Mouse (Mus musculus): ENCODE measurements around the gene Tmem185a. TPM values are rescaled to one million over a fixed set of nuclear protein-coding genes. Genes with fewer than 3 reads are reported as not detected.
A peak's percentile ranks its signal among the peaks of the same experiment; 100 is the strongest.
"Not testable (repeated sequence)": the region's sequence is repeated elsewhere in the genome, so short reads cannot be mapped to it uniquely, and the experiment has no call there.

The Tmem185a gene
- total RNA-seq (2014; rRNA removed), result 32.8 and 36.5 TPM in 2 replicates
- 38.9 and 39.3 TPM in 2 replicates for polyA plus RNA-seq (2015; fragmentation: Nextera tagmentation; extraction: Ambion mirVana)

GRCm38 (mm10) chrX:70476792-70477776 lies at the start of gene Tmem185a:
Gene Tmem185a, minus strand, starts transcription at chrX:70477180.
- H3K4me2 ChIP-seq (ENCODE audit: low read depth, low read length, poor library complexity, severe bottlenecking), result peak within 1 kb of the TSS; percentile 54
- H3K27ac ChIP-seq (ENCODE audit: low read depth, low read length), result peak within 1 kb of the TSS; percentile 67
- ATAC-seq (ENCODE audit: low FRiP score), result peak; percentile 94
- peak; percentile 91 for DNase-seq (ENCODE audit: low spot score)
- no peaks in the 10 kb centered on the region for H3K36me3 ChIP-seq (ENCODE audit: insufficient read depth, low read length)
- peak; percentile 39 for TF ChIP-seq CTCF (IDR thresholded peaks at IDR 0.05)
- 26% methylated on average over 28 of the region's 42 CpGs for WGBS
- H3K4me3 ChIP-seq (ENCODE audit: low read depth, low read length), result peak within 1 kb of the TSS; percentile 57
- H3K27me3 ChIP-seq (ENCODE audit: insufficient read depth, low read length), result no peaks in the 10 kb centered on the region
- 0 out of 2 replicates have a peak, but pooled peaks cover 3% of the 10 kb centered on the region for H3K4me1 ChIP-seq (ENCODE audit: insufficient read depth, low read length)
- no peaks in the 10 kb centered on the region for H3K9me3 ChIP-seq (ENCODE audit: low read length)
- peak within 1 kb of the TSS; percentile 68 for H3K9ac ChIP-seq (replicated peaks; ENCODE audit: low read length, poor library complexity, severe bottlenecking)

GRCm38 (mm10) chrX:70514413-70514812 lies 37.4 kb upstream of the Tmem185a start:
- not testable (repeated sequence) for H3K4me2 ChIP-seq (ENCODE audit: low read depth, low read length, poor library complexity, severe bottlenecking); H3K27me3 ChIP-seq (ENCODE audit: insufficient read depth, low read length); H3K9me3 ChIP-seq (ENCODE audit: low read length); H3K27ac ChIP-seq (ENCODE audit: low read depth, low read length); H3K4me1 ChIP-seq (ENCODE audit: insufficient read depth, low read length); H3K36me3 ChIP-seq (ENCODE audit: insufficient read depth, low read length); H3K9ac ChIP-seq (replicated peaks; ENCODE audit: low read length, poor library complexity, severe bottlenecking); H3K4me3 ChIP-seq (ENCODE audit: low read depth, low read length); DNase-seq (ENCODE audit: low spot score); ATAC-seq (ENCODE audit: low FRiP score)
- 76% methylated on average over 3 of the region's 3 CpGs for WGBS

GRCm38 (mm10) chrX:70487328-70487727 lies 10.3 kb upstream of the Tmem185a start:
- not testable (repeated sequence) for DNase-seq (ENCODE audit: low spot score); ATAC-seq (ENCODE audit: low FRiP score); H3K4me2 ChIP-seq (ENCODE audit: low read depth, low read length, poor library complexity, severe bottlenecking); H3K9ac ChIP-seq (replicated peaks; ENCODE audit: low read length, poor library complexity, severe bottlenecking); H3K27ac ChIP-seq (ENCODE audit: low read depth, low read length); H3K27me3 ChIP-seq (ENCODE audit: insufficient read depth, low read length); H3K4me3 ChIP-seq (ENCODE audit: low read depth, low read length); H3K36me3 ChIP-seq (ENCODE audit: insufficient read depth, low read length); H3K9me3 ChIP-seq (ENCODE audit: low read length); H3K4me1 ChIP-seq (ENCODE audit: insufficient read depth, low read length)
- WGBS, result no CpG with 5 or more reads among the region's 1 CpGs

DNA sequence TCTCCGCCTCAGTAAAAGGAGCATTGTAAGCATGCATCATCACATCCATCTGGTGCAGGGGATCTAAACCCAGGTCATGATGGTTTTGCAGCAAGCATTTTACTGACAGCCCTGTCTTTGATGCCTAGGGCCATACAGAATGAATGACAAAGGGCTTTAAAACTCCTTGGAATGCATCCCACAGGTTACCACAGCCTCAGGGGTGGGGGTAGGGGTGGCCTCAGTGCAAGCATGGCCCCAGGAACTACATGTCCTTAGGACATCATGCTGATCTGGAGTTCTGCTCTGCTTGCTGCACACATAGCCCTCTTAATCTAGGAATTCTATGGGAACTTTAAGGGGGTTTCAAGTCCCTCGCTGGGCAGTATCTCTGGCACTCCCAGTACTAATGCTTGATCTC lies 5.2 kb upstream of the Tmem185a start:
- no peak for ATAC-seq (ENCODE audit: low FRiP score)
- H3K4me1 ChIP-seq (ENCODE audit: insufficient read depth, low read length), result no peaks in the 10 kb centered on the region
- no peaks in the 10 kb centered on the region for H3K9me3 ChIP-seq (ENCODE audit: low read length)
- H3K4me3 ChIP-seq (ENCODE audit: low read depth, low read length), result no peak overlapping the region
- WGBS, result 49% methylated on average over 2 of the region's 2 CpGs
- DNase-seq (ENCODE audit: low spot score), result no peak
- no peak overlapping the region for H3K9ac ChIP-seq (replicated peaks; ENCODE audit: low read length, poor library complexity, severe bottlenecking)
- H3K27ac ChIP-seq (ENCODE audit: low read depth, low read length), result no peak overlapping the region
- no peak overlapping the region for H3K4me2 ChIP-seq (ENCODE audit: low read depth, low read length, poor library complexity, severe bottlenecking)
- no peaks in the 10 kb centered on the region for H3K27me3 ChIP-seq (ENCODE audit: insufficient read depth, low read length)
- H3K36me3 ChIP-seq (ENCODE audit: insufficient read depth, low read length), result no peaks in the 10 kb centered on the region
- TF ChIP-seq CTCF (IDR thresholded peaks at IDR 0.05), result no peak

- no peak overlapping the region for H3K9ac ChIP-seq (replicated peaks; ENCODE audit: low read length, poor library complexity, severe bottlenecking)
- no peak for DNase-seq (ENCODE audit: low spot score)
- no peak for ATAC-seq (ENCODE audit: low FRiP score)
- no peak overlapping the region for H3K4me2 ChIP-seq (ENCODE audit: low read depth, low read length, poor library complexity, severe bottlenecking)
- H3K27me3 ChIP-seq (ENCODE audit: insufficient read depth, low read length), result no peaks in the 10 kb centered on the region
- H3K4me3 ChIP-seq (ENCODE audit: low read depth, low read length), result no peak overlapping the region
- 0 out of 2 replicates have a peak, but pooled peaks cover 3% of the 10 kb centered on the region for H3K4me1 ChIP-seq (ENCODE audit: insufficient read depth, low read length)
- H3K36me3 ChIP-seq (ENCODE audit: insufficient read depth, low read length), result no peaks in the 10 kb centered on the region
- no peaks in the 10 kb centered on the region for H3K9me3 ChIP-seq (ENCODE audit: low read length)
- no peak overlapping the region for H3K27ac ChIP-seq (ENCODE audit: low read depth, low read length)
- 67% methylated on average over 5 of the region's 5 CpGs for WGBS
- TF ChIP-seq CTCF (IDR thresholded peaks at IDR 0.05), result no peak
Measured at GRCm38 (mm10) chrX:70478701-70479100, 1.7 kb upstream of the Tmem185a start.

GRCm38 (mm10) chrX:70475215-70475765 lies 1.7 kb downstream of the Tmem185a start:
- DNase-seq (ENCODE audit: low spot score) (no peak), ATAC-seq (ENCODE audit: low FRiP score) (no peak)
- Histone ChIP-seq H3K27ac (ENCODE audit: low read depth, low read length) (no peak overlapping the region), H3K9ac (replicated peaks; ENCODE audit: low read length, poor library complexity, severe bottlenecking) (0 out of 2 replicates have a peak overlapping the region, but pooled peaks have one; percentile 3), H3K4me2 (ENCODE audit: low read depth, low read length, poor library complexity, severe bottlenecking) (peak overlapping the region; percentile 54), H3K4me1 (ENCODE audit: insufficient read depth, low read length) (0 out of 2 replicates have a peak, but pooled peaks cover 3% of the 10 kb centered on the region), H3K4me3 (ENCODE audit: low read depth, low read length) (peak overlapping the region; percentile 57), H3K27me3 (ENCODE audit: insufficient read depth, low read length) (no peaks in the 10 kb centered on the region), H3K9me3 (ENCODE audit: low read length) (no peaks in the 10 kb centered on the region), H3K36me3 (ENCODE audit: insufficient read depth, low read length) (no peaks in the 10 kb centered on the region)
- TF ChIP-seq CTCF (IDR thresholded peaks at IDR 0.05), result no peak
- WGBS, result 72% methylated on average over 3 of the region's 3 CpGs
